Mouse (Mus musculus) monocyte, adult 5-6 weeks (primary cell): ENCODE results near the gene Ints2. TPM values are rescaled to one million over a fixed set of nuclear protein-coding genes. Genes with fewer than 3 reads are reported as not detected.
"Not testable (repeated sequence)": the region's sequence is repeated elsewhere in the genome, so short reads cannot be mapped to it uniquely, and the experiment has no call there.

Source experiments
- ATAC-seq: fragments of 153-309, 156-312 bp; replicated peaks from 2 replicates; pipeline ENCODE4 v1.8.0; 2017; ENCODE audit warnings: mild to moderate bottlenecking; ENCODE audit not compliant: low TSS enrichment, insufficient number of reproducible peaks, severe bottlenecking, poor library complexity, low FRiP score
- total RNA-seq: library from RNA; stranded (forward); fragments of 200-1000, 200-491, 200-594 nt; gene quantifications from 3 replicates; pipeline ENCODE4 v1.2.3, GENCODE M21; 2017

Gene Ints2
- total RNA-seq, 1 experiment from 2014 or later, result 12.8 TPM

- no peak for ATAC-seq
Measured at GRCm38 (mm10) chr11:86199733-86200132, 57.6 kb downstream of the Ints2 start.

DNA sequence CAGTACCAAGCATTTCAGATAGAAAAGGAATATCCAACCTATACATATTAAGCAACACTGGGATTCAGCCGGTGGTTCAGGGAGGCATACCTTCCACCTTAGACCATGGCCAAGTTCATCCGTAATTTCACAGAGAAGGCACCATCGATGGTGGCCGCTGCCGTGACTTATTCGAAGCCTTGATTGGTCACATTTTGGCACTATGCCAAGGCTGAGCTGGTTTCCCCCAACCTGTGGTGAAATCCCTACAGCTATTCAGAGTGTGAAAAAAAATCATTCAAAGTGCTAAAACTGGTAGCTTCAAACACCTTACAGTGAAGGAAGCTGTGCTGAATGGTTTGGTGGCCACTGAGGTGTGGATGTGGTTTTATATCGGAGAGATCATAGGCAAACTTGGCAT lies 72.2 kb downstream of the Ints2 start:
- ATAC-seq, result not testable (repeated sequence)

GRCm38 (mm10) chr11:86175833-86176232 lies 81.5 kb downstream of the Ints2 start:
- no peak for ATAC-seq

- ATAC-seq, result no peak
Measured at GRCm38 (mm10) chr11:86174173-86174572, 83.2 kb downstream of the Ints2 start.

GRCm38 (mm10) chr11:86170743-86171142 lies 86.6 kb downstream of the Ints2 start:
- no peak for ATAC-seq

Other genes starting within 250 kb of the Ints2 start
- 0.38 to 1.3 TPM (median 1.1 TPM) in 3 replicates for gene Brip1, start 56.4 kb downstream of the Ints2 start, total RNA-seq
- gene Med13, start 100.0 kb upstream of the Ints2 start, total RNA-seq, result 64.1 to 102 TPM (median 64.6 TPM) in 3 replicates
- 22.6 to 35.8 TPM (median 24.4 TPM) in 3 replicates for gene Rnft1, start 227.1 kb upstream of the Ints2 start, total RNA-seq